Mouse (Mus musculus) heart, embryonic 10.5 days (tissue): ENCODE results near the gene Gm5286. TPM values are rescaled to one million over a fixed set of nuclear protein-coding genes. Genes with fewer than 3 reads are reported as not detected.
"Not testable (repeated sequence)": the region's sequence is repeated elsewhere in the genome, so short reads cannot be mapped to it uniquely, and the experiment has no call there.

Experiments used
- DNase-seq: peaks from one replicate; pipeline ENCODE4 v3.0.0-alpha.2; 2017; ENCODE audit warnings: low spot score
- H3K27ac ChIP-seq: fragments of 300-500 bp; sonication (generic); 2 replicates; pipeline ENCODE4 v1.5.1; 2016; ENCODE audit warnings: mild to moderate bottlenecking
- H3K27me3 ChIP-seq: fragments of 300-500 bp; sonication (generic); 2 replicates; pipeline ENCODE4 v1.6.1; 2016; ENCODE audit warnings: mild to moderate bottlenecking; ENCODE audit not compliant: poor library complexity, insufficient read depth, severe bottlenecking
- H3K36me3 ChIP-seq: fragments of 300-500 bp; sonication (generic); 2 replicates; pipeline ENCODE4 v1.6.1; 2016; ENCODE audit warnings: mild to moderate bottlenecking, moderate library complexity
- H3K4me1 ChIP-seq: fragments of 300-500 bp; sonication (generic); 2 replicates; pipeline ENCODE4 v1.6.1; 2016; ENCODE audit warnings: mild to moderate bottlenecking
- H3K4me3 ChIP-seq: fragments of 300-500 bp; sonication (generic); 2 replicates; pipeline ENCODE4 v1.5.1; 2016; ENCODE audit warnings: mild to moderate bottlenecking, moderate library complexity
- H3K9me3 ChIP-seq: fragments of 300-500 bp; sonication (generic); 2 replicates; pipeline ENCODE4 v1.6.1; 2016; ENCODE audit warnings: mild to moderate bottlenecking, moderate library complexity
- WGBS: fragments of 180-500 bp; shearing (Covaris S2); methylation state at CpG from one replicate; pipeline ENCODE4 v1.1.7; 2016; 5-methylcytosine and 5-hydroxymethylcytosine counted together
- polyA plus RNA-seq: library from polyadenylated mRNA; unstranded; fragments of >200 nt; fragmentation: Nextera tagmentation; extraction: Ambion mirVana; gene quantifications from 2 replicates; pipeline ENCODE4 v1.2.1, GENCODE M21; 2016

Gm5286 gene
- not detected in 2 replicates for polyA plus RNA-seq

DNA sequence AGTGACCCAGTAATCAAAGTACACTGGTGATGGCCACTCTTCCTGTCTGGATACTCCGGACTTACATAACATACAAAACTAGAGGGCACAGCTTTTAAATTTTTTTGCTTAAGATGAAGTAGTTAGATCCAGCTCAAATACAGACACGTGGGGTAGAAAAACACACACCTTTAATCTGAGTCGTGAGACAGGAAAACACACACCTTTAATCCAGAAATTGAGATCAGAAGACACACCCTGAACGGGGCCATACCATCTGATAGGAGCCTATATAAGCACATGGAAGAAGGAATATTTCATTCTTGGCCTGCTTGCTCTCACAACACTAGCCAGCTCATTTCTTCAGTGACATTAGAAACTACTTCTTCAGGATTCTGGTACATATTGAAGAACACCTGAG, at the start of gene Gm5286:
Gene Gm5286 (plus strand): TSS at position 301 of the 400 bp plus-strand sequence.
- 76% methylated on average over 3 of the region's 4 CpGs for whole genome bisulfite sequencing
- H3K36me3 ChIP-seq, DNase-seq, H3K4me1 ChIP-seq, H3K9me3 ChIP-seq, H3K27me3 ChIP-seq, H3K27ac ChIP-seq, H3K4me3 ChIP-seq: not testable (repeated sequence)

DNA sequence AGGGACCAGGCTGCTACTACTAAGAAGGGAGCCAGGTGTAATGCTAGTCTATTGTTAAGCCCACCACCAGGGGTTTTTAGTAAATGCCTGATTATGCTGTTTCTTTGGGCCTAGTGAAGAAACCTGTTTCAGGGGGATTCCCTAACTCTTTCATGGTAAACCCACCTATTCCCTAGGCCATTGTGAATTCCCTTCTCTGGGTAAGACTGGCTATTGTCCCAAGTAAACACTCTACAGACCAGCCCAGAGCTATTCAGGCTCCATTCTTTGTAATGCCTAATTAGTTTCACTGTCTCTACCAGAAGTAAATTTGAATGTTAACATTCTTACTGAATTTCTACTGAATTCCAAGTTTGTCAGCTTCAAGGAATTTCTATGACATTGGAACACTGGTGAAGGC, 29.2 kb upstream of the Gm5286 start:
- H3K27ac ChIP-seq, H3K4me1 ChIP-seq, H3K27me3 ChIP-seq, H3K9me3 ChIP-seq, H3K36me3 ChIP-seq, H3K4me3 ChIP-seq, DNase-seq: not testable (repeated sequence)

DNA sequence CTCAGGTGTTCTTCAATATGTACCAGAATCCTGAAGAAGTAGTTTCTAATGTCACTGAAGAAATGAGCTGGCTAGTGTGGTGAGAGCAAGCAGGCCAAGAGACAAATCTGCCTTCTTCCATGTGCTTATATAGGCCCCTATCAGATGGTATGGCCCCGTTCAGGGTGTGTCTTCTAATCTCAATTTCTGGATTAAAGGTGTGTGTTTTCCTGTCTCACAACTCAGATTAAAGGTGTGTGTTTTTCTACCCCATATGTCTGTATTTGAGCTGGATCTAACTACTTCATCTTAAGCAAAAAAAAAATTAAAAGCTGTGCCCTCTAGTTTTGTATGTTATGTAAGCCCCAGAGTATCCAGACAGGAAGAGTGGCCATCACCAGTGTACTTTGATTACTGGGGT, 18.4 kb upstream of the Gm5286 start, which contains the start of gene Gm10696:
Gene Gm10696 (minus strand): TSS at position 101 of the 400 bp plus-strand sequence.
- not testable (repeated sequence) for H3K4me3 ChIP-seq, H3K36me3 ChIP-seq, H3K9me3 ChIP-seq, H3K4me1 ChIP-seq, H3K27me3 ChIP-seq, DNase-seq, H3K27ac ChIP-seq
- WGBS = 72% methylated on average over 1 of the region's 1 CpGs

Other genes starting within 250 kb of the Gm5286 start
- gene Tdpoz5, start 235.4 kb upstream of the Gm5286 start, polyA plus RNA-seq = not detected in 2 replicates
- gene Gm9125, start 141.8 kb upstream of the Gm5286 start, polyA plus RNA-seq = not detected in 2 replicates
- not detected in 2 replicates for gene Gm10697, start 124.1 kb upstream of the Gm5286 start, polyA plus RNA-seq
- not detected in 2 replicates for gene Gm10696, start 18.5 kb upstream of the Gm5286 start, polyA plus RNA-seq
- not detected in 2 replicates for gene Gm4778, start 67.3 kb downstream of the Gm5286 start, polyA plus RNA-seq
- 9.8 and 10.9 TPM in 2 replicates for gene Them4, start 113.4 kb downstream of the Gm5286 start, polyA plus RNA-seq
- gene Them5, start 145.4 kb downstream of the Gm5286 start, polyA plus RNA-seq = not detected in 2 replicates
- 0.15 and 0.29 TPM in 2 replicates for gene C2cd4d, start 165.7 kb downstream of the Gm5286 start, polyA plus RNA-seq
- 0.26 and 0.36 TPM in 2 replicates for gene Rorc, start 176.1 kb downstream of the Gm5286 start, polyA plus RNA-seq
- gene Lingo4, start 201.8 kb downstream of the Gm5286 start, polyA plus RNA-seq = not detected in 2 replicates
- 9.3 and 11.1 TPM in 2 replicates for gene Tdrkh, start 216.6 kb downstream of the Gm5286 start, polyA plus RNA-seq
- 64.6 and 67.1 TPM in 2 replicates for gene Mrpl9, start 246.6 kb downstream of the Gm5286 start, polyA plus RNA-seq
- 0.30 and 0.31 TPM in 2 replicates for gene Oaz3, start 247.2 kb downstream of the Gm5286 start, polyA plus RNA-seq